Mouse (Mus musculus) embryo, embryonic 11.5 days (tissue): ENCODE measurements around the gene Akap2.

Experiments used
- DNase-seq: peaks from one replicate; pipeline ENCODE4 v3.0.0-alpha.2; 2012; ENCODE audit warnings: low read depth, low spot score

The Akap2 gene

GRCm38 (mm10) chr4:57717354-57717753 is at the start of gene Akap2:
Akap2 (plus strand) TSS chr4:57717657.
- DNase-seq = no peak

GRCm38 (mm10) chr4:57670813-57671469 is 46.5 kb upstream of the Akap2 start:
- no peak for DNase-seq

GRCm38 (mm10) chr4:57672541-57672940 is 44.9 kb upstream of the Akap2 start:
- no peak for DNase-seq

- DNase-seq = peak; percentile 84
Observed at GRCm38 (mm10) chr4:57672996-57673906, 44.2 kb upstream of the Akap2 start.

- no peak for DNase-seq
Observed at GRCm38 (mm10) chr4:57674351-57674750, 43.1 kb upstream of the Akap2 start.

- peak; percentile 31 for DNase-seq
Observed at GRCm38 (mm10) chr4:57675387-57675786, 42.1 kb upstream of the Akap2 start.

GRCm38 (mm10) chr4:57677916-57678315 is 39.5 kb upstream of the Akap2 start:
- no peak for DNase-seq

GRCm38 (mm10) chr4:57678991-57679457 is 38.4 kb upstream of the Akap2 start:
- no peak for DNase-seq

- DNase-seq = no peak
Observed at GRCm38 (mm10) chr4:57680186-57680585, 37.3 kb upstream of the Akap2 start.

- DNase-seq = no peak
Observed at GRCm38 (mm10) chr4:57681511-57681910, 35.9 kb upstream of the Akap2 start.

GRCm38 (mm10) chr4:57682341-57682740 is 35.1 kb upstream of the Akap2 start:
- DNase-seq = no peak

GRCm38 (mm10) chr4:57682944-57683343 is 34.5 kb upstream of the Akap2 start:
- no peak for DNase-seq

- DNase-seq = no peak
Observed at GRCm38 (mm10) chr4:57684676-57685215, 32.7 kb upstream of the Akap2 start.

GRCm38 (mm10) chr4:57686736-57687135 is 30.7 kb upstream of the Akap2 start:
- no peak for DNase-seq

- no peak for DNase-seq
Observed at GRCm38 (mm10) chr4:57687583-57687982, 29.9 kb upstream of the Akap2 start.

- no peak for DNase-seq
Observed at GRCm38 (mm10) chr4:57688131-57688530, 29.3 kb upstream of the Akap2 start.

- no peak for DNase-seq
Observed at GRCm38 (mm10) chr4:57690001-57690400, 27.5 kb upstream of the Akap2 start.

- DNase-seq = no peak
Observed at GRCm38 (mm10) chr4:57690805-57691204, 26.7 kb upstream of the Akap2 start.

GRCm38 (mm10) chr4:57694356-57695136 is 22.9 kb upstream of the Akap2 start:
- no peak for DNase-seq

GRCm38 (mm10) chr4:57696955-57697354 is 20.5 kb upstream of the Akap2 start:
- no peak for DNase-seq

- DNase-seq = no peak
Observed at GRCm38 (mm10) chr4:57697918-57698611, 19.4 kb upstream of the Akap2 start.
